Mouse (Mus musculus) testis, adult 10 weeks (tissue): ENCODE measurements around the gene Actl6b. TPM values are rescaled to one million over a fixed set of nuclear protein-coding genes. Genes with fewer than 3 reads are reported as not detected.

Experiments used
- polyA plus RNA-seq: library from polyadenylated mRNA; stranded (reverse); fragments of 350-450 nt; fragmentation: Illumina TruSeq; extraction: RNeasy Lipid Tissue Mini Kit (QIAGEN cat#74804); gene quantifications from one replicate; pipeline ENCODE4 v1.2.3, GENCODE M21; 2014; ENCODE audit warnings: low read depth, low replicate concordance

The Actl6b gene
- polyA plus RNA-seq = not detected

GRCm38 (mm10) chr5:137553411-137553837, at the start of gene Actl6b:
Gene Actl6b (plus strand): TSS chr5:137553517.

GRCm38 (mm10) chr5:137518436-137518835, 34.9 kb upstream of the Actl6b start, which contains the start of gene Gigyf1:
Gene Gigyf1 (plus strand): TSS chr5:137518548.

GRCm38 (mm10) chr5:137533117-137533827, 20.0 kb upstream of the Actl6b start, which contains the start of the genes Epo and Gnb2:
Gene Epo (minus strand): TSS chr5:137533242.
Gene Gnb2 (minus strand): TSS chr5:137533510.

GRCm38 (mm10) chr5:137569665-137570064, 16.3 kb downstream of the Actl6b start, which contains the start of gene Tfr2:
Gene Tfr2 (plus strand): TSS chr5:137569840.

GRCm38 (mm10) chr5:137600619-137601364, 47.5 kb downstream of the Actl6b start, which contains the start of gene Mospd3:
Gene Mospd3 (minus strand): TSS chr5:137601058.

GRCm38 (mm10) chr5:137613550-137613949, 60.2 kb downstream of the Actl6b start, which contains the start of gene Pcolce:
Gene Pcolce (minus strand): TSS chr5:137613784.

Other genes starting within 250 kb of the Actl6b start
- 56.1 TPM for gene Srrt, start 245.8 kb upstream of the Actl6b start, polyA plus RNA-seq
- not detected for gene Trip6, start 239.1 kb upstream of the Actl6b start, polyA plus RNA-seq
- gene Slc12a9, start 219.9 kb upstream of the Actl6b start, polyA plus RNA-seq = 0.28 TPM
- 0.32 TPM for gene Ephb4, start 203.4 kb upstream of the Actl6b start, polyA plus RNA-seq
- gene Zan, start 76.5 kb upstream of the Actl6b start, polyA plus RNA-seq = 2.8 TPM
- not detected for gene Pop7, start 51.0 kb upstream of the Actl6b start, polyA plus RNA-seq
- gene Gigyf1, start 35.0 kb upstream of the Actl6b start, polyA plus RNA-seq = 0.83 TPM
- gene Epo, start 20.3 kb upstream of the Actl6b start, polyA plus RNA-seq = not detected
- 1.3 TPM for gene Gnb2, start 20.0 kb upstream of the Actl6b start, polyA plus RNA-seq
- gene Tfr2, start 16.3 kb downstream of the Actl6b start, polyA plus RNA-seq = 0.25 TPM
- gene Mospd3, start 47.5 kb downstream of the Actl6b start, polyA plus RNA-seq = not detected
- 12.9 TPM for gene Pcolce, start 60.3 kb downstream of the Actl6b start, polyA plus RNA-seq
- gene Fbxo24, start 75.5 kb downstream of the Actl6b start, polyA plus RNA-seq = 3.5 TPM
- 1.6 TPM for gene Lrch4, start 75.6 kb downstream of the Actl6b start, polyA plus RNA-seq
- gene Gm20605, start 75.7 kb downstream of the Actl6b start, polyA plus RNA-seq = 0.39 TPM
- gene Sap25, start 87.8 kb downstream of the Actl6b start, polyA plus RNA-seq = 1.2 TPM
- gene Irs3, start 92.2 kb downstream of the Actl6b start, polyA plus RNA-seq = not detected
- gene Agfg2, start 131.2 kb downstream of the Actl6b start, polyA plus RNA-seq = 5.5 TPM
- gene Nyap1, start 188.1 kb downstream of the Actl6b start, polyA plus RNA-seq = 0.07 TPM
- 7.8 TPM for gene Tsc22d4, start 192.2 kb downstream of the Actl6b start, polyA plus RNA-seq
- 3.4 TPM for gene Ppp1r35, start 225.3 kb downstream of the Actl6b start, polyA plus RNA-seq
- gene Mepce, start 234.1 kb downstream of the Actl6b start, polyA plus RNA-seq = 26.1 TPM
- 48.0 TPM for gene Zcwpw1, start 234.3 kb downstream of the Actl6b start, polyA plus RNA-seq